Mouse (Mus musculus) urinary bladder, postnatal 25 days (tissue): ENCODE measurements around the gene Gtf3a.
A peak's percentile ranks its signal among the peaks of the same experiment; 100 is the strongest.

Experiments used
- DNase-seq: peaks from one replicate; pipeline ENCODE4 v3.0.0; 2022; ENCODE audit warnings: low spot score

The Gtf3a gene

GRCm38 (mm10) chr5:146983216-146983615 lies 34.8 kb downstream of the Gtf3a start:
- DNase-seq, result peak; percentile 58

GRCm38 (mm10) chr5:146985725-146986433 lies 37.4 kb downstream of the Gtf3a start:
- DNase-seq, result no peak

GRCm38 (mm10) chr5:146987588-146987987 lies 39.1 kb downstream of the Gtf3a start:
- DNase-seq, result no peak

GRCm38 (mm10) chr5:146989051-146989450 lies 40.6 kb downstream of the Gtf3a start:
- DNase-seq, result no peak

- DNase-seq, result no peak
These were observed 45.1 kb downstream of the Gtf3a start for GRCm38 (mm10) chr5:146993509-146993908.

- no peak for DNase-seq
These were observed 46.5 kb downstream of the Gtf3a start for GRCm38 (mm10) chr5:146994973-146995372.

- DNase-seq, result no peak
These were observed 48.4 kb downstream of the Gtf3a start for GRCm38 (mm10) chr5:146996812-146997211.

- no peak for DNase-seq
These were observed 50.3 kb downstream of the Gtf3a start for GRCm38 (mm10) chr5:146998802-146999201.

- no peak for DNase-seq
These were observed 52.9 kb downstream of the Gtf3a start for GRCm38 (mm10) chr5:147001312-147001711.

- DNase-seq, result no peak
These were observed 54.8 kb downstream of the Gtf3a start for GRCm38 (mm10) chr5:147003303-147003702.
